Mouse (Mus musculus) MEL (cell line): ENCODE results near the gene Rgma. TPM values are rescaled to one million over a fixed set of nuclear protein-coding genes. Genes with fewer than 3 reads are reported as not detected.

Source experiments
- DNase-seq: peaks from one replicate; pipeline ENCODE4 v3.0.0; 2011; ENCODE audit warnings: low read depth, low spot score
- H3K27ac ChIP-seq: 2 replicates; pipeline ENCODE4 v1.5.1; 2012; ENCODE audit warnings: low read depth, mild to moderate bottlenecking, control low read depth, low read length, moderate library complexity; ENCODE audit not compliant: control insufficient read depth
- H3K27me3 ChIP-seq, 2 experiments: fragments of 150-350 bp in 1 of 2; sonication (generic) in 1 of 2; 2 replicates each; pipeline ENCODE4 v1.6.1; 2012; ENCODE audit warnings: low read length in 2 of 2, mild to moderate bottlenecking in 2 of 2, improper control_type of control experiment in 1 of 2, moderate library complexity in 1 of 2; ENCODE audit not compliant: insufficient read depth in 2 of 2, control insufficient read depth in 1 of 2
- H3K36me3 ChIP-seq, 2 experiments: 2 replicates each; pipeline ENCODE4 v1.6.1; 2012 to 2014; ENCODE audit warnings: low read length in 2 of 2, improper control_type of control experiment in 1 of 2, inconsistent platforms in 1 of 2, mild to moderate bottlenecking in 1 of 2; ENCODE audit not compliant: insufficient read depth in 2 of 2, control insufficient read depth in 1 of 2
- H3K4me1 ChIP-seq, 2 experiments: fragments of 150-350 bp in 1 of 2; sonication (generic) in 1 of 2; 2 replicates each; pipeline ENCODE4 v1.6.1; 2012; ENCODE audit warnings: low read length in 2 of 2, improper control_type of control experiment in 1 of 2, mild to moderate bottlenecking in 1 of 2; ENCODE audit not compliant: insufficient read depth in 2 of 2, control insufficient read depth in 1 of 2
- H3K4me3 ChIP-seq, 2 experiments: fragments of 150-350 bp in 1 of 2; sonication (generic) in 1 of 2; 2 replicates each; pipeline ENCODE4 v1.5.1; 2012; ENCODE audit warnings: low read depth in 2 of 2, low read length in 2 of 2, mild to moderate bottlenecking in 2 of 2, moderate library complexity in 2 of 2, control low read depth in 1 of 2, improper control_type of control experiment in 1 of 2; ENCODE audit not compliant: control insufficient read depth in 1 of 2, insufficient read depth in 1 of 2
- H3K79me2 ChIP-seq: 2 replicates; pipeline ENCODE4 v1.6.1; 2012; ENCODE audit warnings: mild to moderate bottlenecking, low read length, moderate library complexity; ENCODE audit not compliant: control insufficient read depth, poor library complexity, insufficient read depth
- H3K9ac ChIP-seq: 2 replicates; pipeline ENCODE4 v1.6.1; 2012; ENCODE audit warnings: low read depth, mild to moderate bottlenecking, control low read depth, low read length, moderate library complexity; ENCODE audit not compliant: control insufficient read depth, poor library complexity, severe bottlenecking
- H3K9me3 ChIP-seq: fragments of 150-350 bp; sonication (generic); replicated peaks from 2 replicates; pipeline ENCODE4 v1.6.1; 2012; ENCODE audit warnings: mild to moderate bottlenecking, low read length, improper control_type of control experiment, moderate library complexity; ENCODE audit not compliant: insufficient read depth
- E2F4 ChIP-seq: IDR thresholded peaks from 2 replicates; pipeline ENCODE4 v1.6.1; 2011; ENCODE audit warnings: low read depth, low read length, improper control_type of control experiment, borderline replicate concordance
- MAFK ChIP-seq: IDR thresholded peaks from 2 replicates; pipeline ENCODE4 v1.6.1; 2011; ENCODE audit warnings: low read depth, mild to moderate bottlenecking, low read length, improper control_type of control experiment, borderline replicate concordance
- MAX ChIP-seq: IDR thresholded peaks from 2 replicates; pipeline ENCODE4 v1.6.1; 2011; ENCODE audit warnings: low read length, improper control_type of control experiment
- MAZ ChIP-seq: IDR thresholded peaks from 2 replicates; pipeline ENCODE4 v1.6.1; 2012; ENCODE audit warnings: low read depth, mild to moderate bottlenecking, inconsistent platforms, low read length, improper control_type of control experiment
- MYB ChIP-seq: IDR thresholded peaks from 2 replicates; pipeline ENCODE4 v1.6.1; 2011; ENCODE audit warnings: mild to moderate bottlenecking, low read depth, low read length, improper control_type of control experiment
- MYC ChIP-seq: IDR thresholded peaks from 2 replicates; pipeline ENCODE4 v1.6.1; 2011; ENCODE audit warnings: low read depth, mild to moderate bottlenecking, low read length, improper control_type of control experiment, moderate library complexity
- NRF1 ChIP-seq: IDR thresholded peaks from 2 replicates; pipeline ENCODE4 v1.6.1; 2014; ENCODE audit warnings: low read depth, mild to moderate bottlenecking, inconsistent platforms, low read length, improper control_type of control experiment, moderate library complexity; ENCODE audit not compliant: poor library complexity, insufficient read depth, severe bottlenecking
- POLR2AphosphoS2 ChIP-seq: IDR thresholded peaks from 2 replicates; pipeline ENCODE4 v1.6.1; 2011; ENCODE audit warnings: low read length, improper control_type of control experiment
- RAD21 ChIP-seq: IDR thresholded peaks from 2 replicates; pipeline ENCODE4 v1.6.1; 2011; ENCODE audit warnings: mild to moderate bottlenecking, low read depth, low read length, improper control_type of control experiment
- RCOR1 ChIP-seq: IDR thresholded peaks from 2 replicates; pipeline ENCODE4 v1.6.1; 2012; ENCODE audit warnings: low read depth, mild to moderate bottlenecking, inconsistent platforms, low read length, improper control_type of control experiment
- TAL1 ChIP-seq: IDR thresholded peaks from 2 replicates; pipeline ENCODE4 v1.6.1; 2012; ENCODE audit warnings: mild to moderate bottlenecking, inconsistent platforms, low read length, moderate library complexity, mixed read lengths
- USF2 ChIP-seq, 2 experiments: IDR thresholded peaks; 2 replicates each; pipeline ENCODE4 v1.6.1; 2011 to 2012; ENCODE audit warnings: improper control_type of control experiment in 2 of 2, low read length in 2 of 2, borderline replicate concordance in 1 of 2, inconsistent platforms in 1 of 2, low read depth in 1 of 2, mild to moderate bottlenecking in 1 of 2; ENCODE audit not compliant: insufficient read depth in 1 of 2
- ZNF384 ChIP-seq: IDR thresholded peaks from 2 replicates; pipeline ENCODE4 v1.6.1; 2012; ENCODE audit warnings: low read depth, mild to moderate bottlenecking, inconsistent platforms, low read length, improper control_type of control experiment
- polyA plus RNA-seq, 2 experiments: library from polyadenylated mRNA; stranded (reverse) in 1 of 2; unstranded in 1 of 2; fragments of >175 nt in 1 of 2; fragments of >200 nt in 1 of 2; gene quantifications; 2 replicates each; pipeline versions ENCODE4 v1.2.1 to v1.2.4; 2012; ENCODE audit warnings: low replicate concordance in 2 of 2, low read depth in 1 of 2; ENCODE audit not compliant: insufficient read length in 2 of 2, insufficient read depth in 1 of 2, missing spikeins in 1 of 2
- total RNA-seq: library from RNA; depleted of rRNA; stranded (reverse); fragments of 300-350 nt; gene quantifications from 2 replicates; pipeline ENCODE4 v1.2.3, GENCODE M21; 2012; rRNA removed

The Rgma gene
- total and polyA plus RNA-seq, 3 experiments = not detected

- Histone ChIP-seq H3K4me1 (no peaks in the 10 kb centered on the region), H3K9ac (no peak overlapping the region), H3K27ac (no peak overlapping the region), H3K4me3 (no peak overlapping the region), H3K27me3 (no peaks in the 10 kb centered on the region), H3K79me2 (no peaks in the 10 kb centered on the region), H3K9me3 (no peaks in the 10 kb centered on the region), H3K36me3 (peaks cover 0 to 42% of the 10 kb centered on the region in 2 experiments; a peak in 2 of 4 replicates)
- no peak for DNase-seq
- TF ChIP-seq MYC (no peak), POLR2AphosphoS2 (no peak), MAZ (no peak), TAL1 (no peak), E2F4 (no peak)
Measured at GRCm38 (mm10) chr7:73463546-73463945, 88.2 kb downstream of the Rgma start.

GRCm38 (mm10) chr7:73467741-73468140, 92.4 kb downstream of the Rgma start:
- Histone ChIP-seq H3K36me3 (peaks cover 0 to 55% of the 10 kb centered on the region in 2 experiments; a peak in 2 of 4 replicates), H3K4me1 (no peaks in the 10 kb centered on the region), H3K27me3 (no peaks in the 10 kb centered on the region), H3K4me3 (no peak overlapping the region), H3K79me2 (no peaks in the 10 kb centered on the region), H3K9ac (no peak overlapping the region), H3K9me3 (no peaks in the 10 kb centered on the region), H3K27ac (no peak overlapping the region)
- DNase-seq = no peak
- TF ChIP-seq ZNF384 (no peak), USF2 (IDR thresholded peaks at IDR 0.05; ENCODE audit: borderline replicate concordance in 1 of 2, insufficient read depth in 1 of 2, low read depth in 1 of 2, low read length in 2 of 2) (no peak), MAFK (no peak), MYC (no peak), MAZ (no peak), NRF1 (no peak), MAX (no peak), MYB (no peak), RAD21 (no peak), RCOR1 (no peak)

Other genes starting within 250 kb of the Rgma start
- gene Chd2, start 166.3 kb downstream of the Rgma start, total RNA-seq = 9.9 and 16.9 TPM in 2 replicates
- 100 to 1,000 TPM in 1 of 2 experiments, 10 to 100 TPM in 1; 21.4 to 275 TPM for gene Chd2, start 166.3 kb downstream of the Rgma start, polyA plus RNA-seq